8 mouse cellular contexts compared by ENCODE assay signal in genomic region chr4:150030449-150031233, GRCm38 (mm10). TPM values are rescaled to one million over a fixed set of nuclear protein-coding genes. Genes with fewer than 3 reads are reported as not detected.
DNase-seq lines count a peak whose midpoint lies in the region; ATAC-seq lines count a peak whose summit lies in the region.

No protein-coding gene starts in this region.

- intact Hi-C loops in left cerebral cortex, postnatal 4 days (cut with DNase I): loop anchor here (10.0 kb wide), 1 partner anchor 184 kb away; no protein-coding TSS in a partner anchor

- DNase-seq in adrenal gland, postnatal 10 days: peak; percentile 50
- no peak for DNase-seq in adrenal gland, adult 8-10 months
- DNase-seq in A20 (ENCODE audit: low read depth, low spot score): peak; percentile 61
- peak; percentile 71 for DNase-seq in cerebellum, adult 9-10 months
- peak; percentile 17 for DNase-seq in left cerebral cortex, postnatal 4 days
- no peak for DNase-seq in urinary bladder, postnatal 36 days (ENCODE audit: low spot score in 2 of 2)

- under 1% methylated on average over 28 of the region's 28 CpGs for WGBS in heart, embryonic 15.5 days

- no peaks in the 10 kb centered on the region for H3K9me3 ChIP-seq in heart, embryonic 15.5 days (replicated peaks)

- H3K4me1 ChIP-seq in heart, embryonic 15.5 days (replicated peaks): peaks cover 34% of the 10 kb centered on the region

- ATAC-seq in heart, embryonic 15.5 days (replicated peaks; ENCODE audit: insufficient number of reproducible peaks, insufficient read depth, low FRiP score, low read depth): no peak
- ATAC-seq in monocyte, adult 5-6 weeks (replicated peaks; ENCODE audit: insufficient number of reproducible peaks, low FRiP score, low TSS enrichment, poor library complexity, severe bottlenecking): 0 out of 2 replicates have a peak, but pooled peaks have one; percentile 16

- no peaks in the 10 kb centered on the region for H3K36me3 ChIP-seq in heart, embryonic 15.5 days

- H3K27ac ChIP-seq in heart, embryonic 15.5 days: no peak overlapping the region

- peak overlapping the region; percentile 91 for H3K4me2 ChIP-seq in heart, embryonic 15.5 days

- peak overlapping the region; percentile 51 for H3K9ac ChIP-seq in heart, embryonic 15.5 days

- peaks cover 73% of the 10 kb centered on the region for H3K27me3 ChIP-seq in heart, embryonic 15.5 days

- H3K4me3 ChIP-seq in heart, embryonic 15.5 days: peak overlapping the region; percentile 61

RNA-seq across cellular contexts. Expression of gene H6pd, which starts 21.8 kb away (rescaled TPM):
- 100 to 1,000 TPM; 102 to 133 TPM for total RNA-seq in adrenal gland, postnatal 10 days (2021)
- total RNA-seq in adrenal gland, adult 8-10 months (2022): 100 to 1,000 TPM; 122 to 173 (median 155) TPM
- polyA plus RNA-seq in heart, embryonic 15.5 days (2015; fragmentation: Nextera tagmentation; extraction: Ambion mirVana): 10.2 and 16.0 TPM in 2 replicates
- total RNA-seq in left cerebral cortex, postnatal 4 days (2021): 10 to 100 TPM; 11.7 to 13.8 TPM
- total RNA-seq in monocyte, adult 5-6 weeks (2017): 19.1 to 35.1 TPM (median 21.1 TPM) in 3 replicates

RNA-seq across cellular contexts. Expression of gene Gpr157, which starts 56.5 kb away (rescaled TPM):
- 1 to 10 TPM; 2.7 to 4.9 TPM for total RNA-seq in adrenal gland, postnatal 10 days (2021)
- 1 to 10 TPM; 1.4 to 3.3 (median 2.3) TPM for total RNA-seq in adrenal gland, adult 8-10 months (2022)
- polyA plus RNA-seq in heart, embryonic 15.5 days (2015; fragmentation: Nextera tagmentation; extraction: Ambion mirVana): 3.1 TPM in 2 replicates
- total RNA-seq in left cerebral cortex, postnatal 4 days (2021): 1 to 10 TPM; 1.2 to 1.5 TPM
- total RNA-seq in monocyte, adult 5-6 weeks (2017): 0.19 to 0.39 TPM (median 0.32 TPM) in 3 replicates

Comparison
In these comparisons a context has a peak if more than half of its experiments do, and no peak if none do; other contexts are left out.
1. DNase-seq: peak in adrenal gland, postnatal 10 days (single experiment), A20 (single experiment), cerebellum, adult 9-10 months (single experiment) and left cerebral cortex, postnatal 4 days (single experiment); none in adrenal gland, adult 8-10 months (single experiment) and urinary bladder, postnatal 36 days (0 of 2).